Mouse (Mus musculus) forebrain, embryonic 16.5 days (tissue): ENCODE results near the gene Sema3c. TPM values are rescaled to one million over a fixed set of nuclear protein-coding genes. Genes with fewer than 3 reads are reported as not detected.

ENCODE experiments used
- ATAC-seq: fragments of 200-750 bp; cut with Nextera tagmentation; 2 replicates; pipeline ENCODE4 v1.8.0; 2017; ENCODE audit warnings: mild to moderate bottlenecking, moderate library complexity
- H3K27ac ChIP-seq: fragments of 300-500 bp; sonication (generic); 2 replicates; pipeline ENCODE4 v1.5.1; 2014; ENCODE audit warnings: low read length, control low read depth
- H3K27me3 ChIP-seq: fragments of 300-500 bp; sonication (generic); replicated peaks from 2 replicates; pipeline ENCODE4 v1.6.1; 2014; ENCODE audit warnings: low read length; ENCODE audit not compliant: control insufficient read depth, insufficient read depth
- H3K36me3 ChIP-seq: fragments of 300-500 bp; sonication (generic); 2 replicates; pipeline ENCODE4 v1.6.1; 2014; ENCODE audit not compliant: control insufficient read depth, insufficient read depth
- H3K4me1 ChIP-seq: fragments of 300-500 bp; sonication (generic); replicated peaks from 2 replicates; pipeline ENCODE4 v1.6.1; 2014; ENCODE audit warnings: low read length; ENCODE audit not compliant: control insufficient read depth, insufficient read depth
- H3K4me2 ChIP-seq: fragments of 300-500 bp; sonication (generic); 2 replicates; pipeline ENCODE4 v1.6.1; 2014; ENCODE audit warnings: mild to moderate bottlenecking, low read length, control low read depth
- H3K4me3 ChIP-seq: fragments of 300-500 bp; sonication (generic); replicated peaks from 2 replicates; pipeline ENCODE4 v1.5.1; 2014; ENCODE audit warnings: mild to moderate bottlenecking, low read length, control low read depth
- H3K9ac ChIP-seq: fragments of 300-500 bp; sonication (generic); replicated peaks from 2 replicates; pipeline ENCODE4 v1.6.1; 2014; ENCODE audit warnings: low read depth, low read length, control low read depth
- H3K9me3 ChIP-seq: fragments of 300-500 bp; sonication (generic); 2 replicates; pipeline ENCODE4 v1.6.1; 2016; ENCODE audit warnings: low read length; ENCODE audit not compliant: control insufficient read depth
- WGBS: fragments of 180-500 bp; shearing (Covaris S2); extraction: QIAGEN DNeasy Blood & Tissue Kit; methylation state at CpG from one replicate; pipeline ENCODE4 v1.1.7; 2014; 5-methylcytosine and 5-hydroxymethylcytosine counted together
- polyA plus RNA-seq: library from polyadenylated mRNA; unstranded; fragments of >200 nt; fragmentation: Nextera tagmentation; extraction: Ambion mirVana; gene quantifications from 2 replicates; pipeline ENCODE4 v1.2.1, GENCODE M21; 2015

Sema3c gene
- polyA plus RNA-seq, 1 experiment from 2014 or later = 30.3 TPM

- H3K4me1 ChIP-seq = 0 out of 2 replicates have a peak, but pooled peaks cover 2% of the 10 kb centered on the region
- H3K27ac ChIP-seq = no peak overlapping the region
- ATAC-seq = no peak
- H3K9me3 ChIP-seq = no peaks in the 10 kb centered on the region
- H3K9ac ChIP-seq = no peak overlapping the region
- H3K4me3 ChIP-seq = no peak overlapping the region
- no peaks in the 10 kb centered on the region for H3K36me3 ChIP-seq
- H3K4me2 ChIP-seq = no peak overlapping the region
- H3K27me3 ChIP-seq = no peaks in the 10 kb centered on the region
These were observed 172.4 kb downstream of the Sema3c start for GRCm38 (mm10) chr5:17746520-17746919.

- ATAC-seq = no peak
- H3K4me1 ChIP-seq = 0 out of 2 replicates have a peak, but pooled peaks cover 2% of the 10 kb centered on the region
- no peaks in the 10 kb centered on the region for H3K9me3 ChIP-seq
- H3K9ac ChIP-seq = no peak overlapping the region
- 31% methylated on average over 5 of the region's 5 CpGs for WGBS
- H3K4me2 ChIP-seq = no peak overlapping the region
- no peaks in the 10 kb centered on the region for H3K36me3 ChIP-seq
- H3K27ac ChIP-seq = no peak overlapping the region
- no peak overlapping the region for H3K4me3 ChIP-seq
- no peaks in the 10 kb centered on the region for H3K27me3 ChIP-seq
These were observed 173.1 kb downstream of the Sema3c start for GRCm38 (mm10) chr5:17747143-17747542.

- 71% methylated on average over 3 of the region's 3 CpGs for WGBS
These were observed 174.2 kb downstream of the Sema3c start for GRCm38 (mm10) chr5:17748293-17748692.

GRCm38 (mm10) chr5:17753471-17754005 lies 179.5 kb downstream of the Sema3c start:
- Histone ChIP-seq H3K4me1 (no peaks in the 10 kb centered on the region), H3K9me3 (no peaks in the 10 kb centered on the region), H3K4me3 (no peak overlapping the region), H3K36me3 (no peaks in the 10 kb centered on the region), H3K4me2 (no peak overlapping the region), H3K9ac (no peak overlapping the region), H3K27me3 (no peaks in the 10 kb centered on the region), H3K27ac (no peak overlapping the region)
- WGBS = 89% methylated on average over 7 of the region's 7 CpGs
- ATAC-seq = no peak

More at GRCm38 (mm10) chr5:17748293-17748692, 174.2 kb downstream of the Sema3c start:
- Histone ChIP-seq H3K36me3 (no peaks in the 10 kb centered on the region), H3K27ac (no peak overlapping the region), H3K4me2 (no peak overlapping the region), H3K9ac (no peak overlapping the region), H3K4me3 (no peak overlapping the region), H3K9me3 (no peaks in the 10 kb centered on the region), H3K4me1 (0 out of 2 replicates have a peak, but pooled peaks cover 2% of the 10 kb centered on the region), H3K27me3 (no peaks in the 10 kb centered on the region)
- no peak for ATAC-seq

- no peaks in the 10 kb centered on the region for H3K9me3 ChIP-seq
- 48% methylated on average over 4 of the region's 4 CpGs for whole genome bisulfite sequencing
- H3K4me3 ChIP-seq = no peak overlapping the region
- H3K36me3 ChIP-seq = no peaks in the 10 kb centered on the region
- no peak overlapping the region for H3K27ac ChIP-seq
- peak; percentile 80 for ATAC-seq
- no peaks in the 10 kb centered on the region for H3K4me1 ChIP-seq
- H3K4me2 ChIP-seq = no peak overlapping the region
- H3K9ac ChIP-seq = no peak overlapping the region
- no peaks in the 10 kb centered on the region for H3K27me3 ChIP-seq
These were observed 192.1 kb downstream of the Sema3c start for GRCm38 (mm10) chr5:17766006-17766677.

- Histone ChIP-seq H3K9ac (no peak overlapping the region), H3K27me3 (no peaks in the 10 kb centered on the region), H3K27ac (no peak overlapping the region), H3K4me2 (no peak overlapping the region), H3K36me3 (no peaks in the 10 kb centered on the region), H3K4me1 (no peaks in the 10 kb centered on the region), H3K4me3 (no peak overlapping the region), H3K9me3 (no peaks in the 10 kb centered on the region)
- 95% methylated on average over 2 of the region's 2 CpGs for WGBS
- no peak for ATAC-seq
These were observed 196.2 kb downstream of the Sema3c start for GRCm38 (mm10) chr5:17770328-17770727.

DNA sequence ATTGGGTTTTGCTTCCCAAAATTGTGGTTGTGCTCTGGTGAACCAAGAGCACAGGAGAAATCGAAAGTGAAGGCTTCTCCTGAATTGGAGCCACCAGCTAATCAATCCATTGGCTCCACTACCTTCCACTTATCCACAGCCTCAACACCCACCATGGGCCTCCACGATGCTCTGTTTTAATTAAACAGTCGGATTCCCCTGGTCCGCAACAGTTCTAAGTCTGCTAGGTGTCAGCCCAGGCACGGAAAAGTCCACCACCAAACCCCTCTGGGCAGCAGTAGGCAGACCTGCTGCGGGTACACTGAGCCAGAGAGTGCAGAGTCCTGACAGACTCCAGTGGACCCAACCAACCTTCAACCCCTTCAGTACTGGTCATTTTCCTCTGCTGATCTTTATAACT lies 202.5 kb downstream of the Sema3c start:
- Histone ChIP-seq H3K9ac (no peak overlapping the region), H3K27ac (no peak overlapping the region), H3K4me2 (no peak overlapping the region), H3K27me3 (no peaks in the 10 kb centered on the region), H3K36me3 (no peaks in the 10 kb centered on the region), H3K9me3 (no peaks in the 10 kb centered on the region), H3K4me1 (no peaks in the 10 kb centered on the region), H3K4me3 (no peak overlapping the region)
- 96% methylated on average over 6 of the region's 6 CpGs for WGBS
- no peak for ATAC-seq

Other genes starting within 250 kb of the Sema3c start
- not detected in 2 replicates for gene Speer4f2, start 201.1 kb upstream of the Sema3c start, polyA plus RNA-seq
- gene Speer4f1, start 98.2 kb upstream of the Sema3c start, polyA plus RNA-seq = not detected in 2 replicates